Mouse (Mus musculus) hindlimb bud, embryonic 11.5 days (tissue): Measurements from ENCODE around the gene Rmi2.

Experiments
- DNase-seq: peaks from one replicate; pipeline ENCODE4 v3.0.0-alpha.2; 2012; ENCODE audit warnings: low read depth, low spot score; ENCODE audit errors: extremely low spot score

Rmi2 gene

DNA sequence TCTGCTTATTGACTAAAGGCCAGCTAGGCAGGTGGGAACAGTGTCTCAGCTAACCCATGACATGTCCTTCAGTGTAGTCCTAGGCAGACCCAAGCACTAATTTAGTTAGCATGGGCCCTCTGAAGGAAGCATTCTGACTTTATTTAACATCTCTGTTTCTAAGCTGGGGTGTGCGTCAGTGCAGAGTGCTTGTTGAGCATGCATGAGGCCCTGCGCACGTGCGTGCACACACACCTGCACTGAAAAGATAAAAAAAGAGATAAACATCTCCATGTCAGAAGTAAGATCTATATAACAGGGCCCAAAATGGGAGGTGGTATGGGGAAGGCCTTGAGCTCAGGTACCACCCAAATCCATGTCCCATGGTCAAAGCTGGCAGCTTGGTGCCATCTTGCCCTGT is 80.2 kb downstream of the Rmi2 start:
- DNase-seq, result no peak

DNA sequence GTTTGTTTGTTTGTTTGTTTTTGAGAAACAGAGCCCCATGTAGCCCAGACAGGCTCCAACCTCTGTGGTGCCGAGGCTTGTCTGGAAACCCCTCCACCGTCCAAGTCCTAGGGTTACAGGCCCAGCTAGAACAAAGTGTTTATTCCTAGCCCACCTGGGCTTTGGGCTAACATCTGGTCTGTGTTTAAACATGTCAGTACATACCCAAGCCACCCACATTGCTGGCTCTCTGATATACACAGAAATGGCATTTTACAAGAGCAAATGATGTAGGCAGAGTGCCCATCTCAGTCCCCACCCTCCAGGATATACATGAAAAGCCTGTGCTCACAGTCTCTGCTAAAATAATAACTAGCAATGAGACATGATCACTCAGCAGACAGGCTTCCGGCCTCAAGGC is 81.4 kb downstream of the Rmi2 start:
- no peak for DNase-seq

DNA sequence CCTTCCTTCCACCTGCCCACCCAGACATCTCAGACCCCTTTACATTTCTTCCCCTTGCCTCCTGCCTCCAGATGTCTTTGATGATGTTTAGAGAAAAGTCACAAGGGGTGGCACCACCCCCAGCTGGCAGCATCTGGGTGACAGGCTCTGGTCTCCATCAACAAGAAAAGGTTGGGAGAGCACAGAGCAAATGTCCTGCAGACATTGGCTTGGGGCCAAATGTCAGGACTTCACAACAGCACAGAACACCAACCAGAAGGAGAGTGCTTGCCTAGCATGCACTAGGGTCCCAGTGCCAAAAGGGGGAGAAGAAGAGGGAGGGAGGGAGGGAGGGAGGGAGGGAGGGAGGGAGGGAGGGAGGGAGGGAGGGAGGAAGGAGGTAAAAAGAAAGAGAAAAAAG is 85.0 kb downstream of the Rmi2 start:
- no peak for DNase-seq

GRCm38 (mm10) chr16:10923561-10923960 is 88.7 kb downstream of the Rmi2 start:
- DNase-seq, result no peak

GRCm38 (mm10) chr16:10925591-10926180 is 90.8 kb downstream of the Rmi2 start:
- DNase-seq, result no peak

DNA sequence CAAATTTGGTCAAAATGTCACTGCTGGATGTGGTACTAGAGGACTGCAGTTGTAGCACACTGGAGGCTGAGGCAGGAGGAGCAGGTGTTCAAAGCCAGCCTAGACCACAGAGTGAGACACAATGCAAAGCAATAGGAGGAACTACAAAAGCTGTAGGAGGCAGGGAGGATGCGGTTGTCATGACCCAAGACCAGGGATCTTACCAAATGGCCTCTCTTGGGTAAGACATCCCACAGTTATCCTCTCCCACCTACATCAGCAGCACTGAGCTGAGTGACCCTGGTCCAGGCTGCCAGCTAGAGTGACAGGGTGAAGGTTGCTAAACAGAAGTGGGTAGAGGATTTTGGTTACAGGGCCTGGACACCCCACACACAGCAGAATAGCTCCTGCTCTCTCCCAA is 92.2 kb downstream of the Rmi2 start:
- no peak for DNase-seq

- DNase-seq, result no peak
Measured at GRCm38 (mm10) chr16:10933372-10933771, 98.5 kb downstream of the Rmi2 start.

- no peak for DNase-seq
Measured at GRCm38 (mm10) chr16:10934047-10934446, 99.2 kb downstream of the Rmi2 start.

DNA sequence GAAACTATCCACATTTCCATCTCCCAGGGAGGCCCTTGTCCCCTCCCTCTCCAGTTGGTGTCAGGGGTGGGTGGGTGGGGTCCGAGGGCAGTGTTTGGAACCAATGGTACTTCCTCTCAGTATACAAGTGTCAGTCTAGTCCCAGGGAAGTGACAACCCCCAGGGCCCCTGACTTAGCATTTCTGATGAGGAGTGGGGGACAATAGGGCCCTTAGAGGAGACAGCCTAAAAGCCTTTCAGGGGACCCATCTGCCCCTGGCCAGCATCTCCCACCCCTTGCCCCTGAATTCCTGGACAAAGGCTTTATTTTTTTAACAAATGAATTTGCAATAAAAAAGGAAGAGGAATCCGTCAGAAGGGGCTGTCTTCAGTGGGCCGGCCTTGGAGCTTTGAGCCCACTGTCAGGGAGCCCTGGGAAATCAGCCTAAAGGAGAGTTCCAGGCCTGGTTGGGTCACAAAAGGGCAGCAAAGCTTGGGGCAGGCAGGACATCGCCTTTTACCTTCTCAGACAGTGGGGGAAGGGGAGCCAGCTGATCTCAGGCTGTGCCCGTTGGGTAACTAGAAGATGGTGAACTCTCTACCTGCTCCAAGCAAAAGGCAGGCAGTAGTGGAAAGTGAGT is 102.0 kb downstream of the Rmi2 start:
- DNase-seq, result no peak

DNA sequence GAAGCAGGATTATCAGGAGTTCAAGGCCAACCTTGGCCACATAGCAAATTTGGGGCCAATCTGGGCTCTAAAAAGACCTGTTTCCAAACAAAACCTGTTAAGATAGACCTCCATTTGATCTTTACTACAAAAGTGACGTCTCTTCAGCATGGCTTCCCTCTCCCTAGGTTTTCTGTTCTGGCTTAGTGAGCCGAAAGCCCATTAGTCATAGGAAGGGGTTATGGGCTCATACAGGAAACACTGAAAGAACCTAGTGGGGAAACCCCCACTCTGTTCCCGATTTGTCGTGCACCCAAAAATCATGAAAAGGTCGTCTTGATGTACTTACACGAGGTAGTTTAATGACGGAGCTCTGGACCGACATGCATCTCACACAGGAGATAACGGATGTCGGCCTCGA is 102.6 kb downstream of the Rmi2 start:
- no peak for DNase-seq

GRCm38 (mm10) chr16:10939932-10940331 is 105.1 kb downstream of the Rmi2 start:
- no peak for DNase-seq

GRCm38 (mm10) chr16:10940661-10941060 is 105.8 kb downstream of the Rmi2 start:
- DNase-seq, result no peak
